In the genomic region with DNA sequence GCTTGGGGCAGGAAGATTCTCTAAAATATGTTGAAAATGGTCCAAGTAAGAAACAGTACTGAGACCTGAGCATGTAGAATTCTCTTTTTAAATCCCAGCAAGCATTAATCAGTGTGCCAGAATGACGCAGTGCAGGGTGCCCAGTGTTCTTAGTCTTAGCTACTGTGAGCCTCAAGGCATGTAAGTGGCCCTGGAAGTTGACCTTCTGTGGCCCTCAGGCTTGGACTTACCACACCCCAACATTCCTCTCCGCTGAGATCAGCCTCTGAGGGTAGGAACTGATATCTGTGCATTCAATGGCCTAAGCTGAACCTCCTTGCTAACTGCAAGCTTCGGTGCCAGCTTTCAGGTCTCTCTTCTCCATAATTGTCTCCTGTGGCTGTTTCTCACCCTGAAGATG, we compare ENCODE assay signal across 11 mouse cellular contexts.
A peak's percentile ranks its signal among the peaks of the same experiment; 100 is the strongest.
DNase-seq lines count a peak whose midpoint lies in the region; ATAC-seq and TF ChIP-seq lines count a peak whose summit lies in the region.
"Had no signal": no experiment of that assay in that cellular context is flagged by ENCODE, and none has a peak within 500 bp of the region (broad histone marks: within the 10 kb centered on the region; RNA-seq: fewer than 3 reads in every experiment).

No protein-coding gene starts in this region.

- no peak overlapping the region for H3K4me3 ChIP-seq in lung, embryonic 14.5 days (ENCODE audit: low read depth, low read length)
- no peak overlapping the region for H3K4me3 ChIP-seq in hindbrain, postnatal 0 days (ENCODE audit: low read length)
- no peak overlapping the region for H3K4me3 ChIP-seq in cerebellum, adult 2 months (replicated peaks; ENCODE audit: insufficient read depth, low read depth, low read length)

- H3K36me3 ChIP-seq in lung, embryonic 14.5 days (ENCODE audit: insufficient read depth), result no peaks in the 10 kb centered on the region
- H3K36me3 ChIP-seq in hindbrain, postnatal 0 days (ENCODE audit: insufficient read depth, low read length), result no peaks in the 10 kb centered on the region

- H3K27me3 ChIP-seq in lung, embryonic 14.5 days (ENCODE audit: insufficient read depth, low read length), result no peaks in the 10 kb centered on the region
- H3K27me3 ChIP-seq in hindbrain, postnatal 0 days (ENCODE audit: insufficient read depth, low read length), result no peaks in the 10 kb centered on the region
- H3K27me3 ChIP-seq in cerebellum, adult 2 months (ENCODE audit: control insufficient read depth, insufficient read depth, low read length), result no peaks in the 10 kb centered on the region; the same call in 1 of the 2 replicates

- no peak for TF ChIP-seq POLR2A in cerebellum, adult 2 months (IDR thresholded peaks at IDR 0.05; ENCODE audit: borderline replicate concordance, insufficient read depth, low read length)

- peak; percentile 50 for DNase-seq in embryo, embryonic 10 days (ENCODE audit: low spot score)
- DNase-seq in embryo, embryonic 9.5 days (ENCODE audit: extremely low spot score), result no peak
- DNase-seq in urinary bladder, postnatal 25 days (ENCODE audit: low spot score), result peak; percentile 15
- DNase-seq in urinary bladder, adult 2 months (ENCODE audit: low spot score), result no peak
- peak; percentile 57 for DNase-seq in lung, embryonic 14.5 days
- DNase-seq in hindbrain, postnatal 0 days (ENCODE audit: low spot score), result no peak
- no peak for DNase-seq in cerebellum, adult 2 months
- no peak for DNase-seq in frontal cortex, postnatal 14 days (ENCODE audit: low spot score in 2 of 2)
- DNase-seq: gastrocnemius, postnatal 14 days; right cerebral cortex, postnatal 4 days had no signal

- no peak for TF ChIP-seq CTCF in lung, embryonic 14.5 days (IDR thresholded peaks at IDR 0.05; ENCODE audit: low read depth)
- TF ChIP-seq CTCF in hindbrain, postnatal 0 days (IDR thresholded peaks at IDR 0.05; ENCODE audit: low read depth), result no peak
- TF ChIP-seq CTCF in cerebellum, adult 2 months (IDR thresholded peaks at IDR 0.05; ENCODE audit: borderline replicate concordance, insufficient read depth, low read depth, low read length), result no peak

- H3K9ac ChIP-seq in lung, embryonic 14.5 days, result no peak overlapping the region
- no peak overlapping the region for H3K9ac ChIP-seq in hindbrain, postnatal 0 days (replicated peaks; ENCODE audit: low read length)
- H3K9ac ChIP-seq: liver, embryonic 14.5 days had no signal

- peaks cover 28% of the 10 kb centered on the region for H3K4me1 ChIP-seq in lung, embryonic 14.5 days (ENCODE audit: insufficient read depth)
- peaks cover 14% of the 10 kb centered on the region for H3K4me1 ChIP-seq in hindbrain, postnatal 0 days (ENCODE audit: insufficient read depth, low read length)
- peaks cover 16% of the 10 kb centered on the region for H3K4me1 ChIP-seq in cerebellum, adult 2 months (ENCODE audit: control insufficient read depth, insufficient read depth, low read length)

- no peak for ATAC-seq in lung, embryonic 14.5 days (ENCODE audit: insufficient read depth)
- no peak for ATAC-seq in hindbrain, postnatal 0 days

- H3K27ac ChIP-seq in lung, embryonic 14.5 days (ENCODE audit: low read depth), result 0 out of 2 replicates have a peak overlapping the region, but pooled peaks have one; percentile 20
- no peak overlapping the region for H3K27ac ChIP-seq in hindbrain, postnatal 0 days
- H3K27ac ChIP-seq in cerebellum, adult 2 months (ENCODE audit: insufficient read depth, low read length), result no peak overlapping the region
- H3K27ac ChIP-seq: liver, embryonic 14.5 days had no signal

- WGBS in lung, embryonic 14.5 days, result 50% methylated on average over 3 of the region's 3 CpGs
- WGBS in hindbrain, postnatal 0 days, result 75% methylated on average over 3 of the region's 3 CpGs
- 86% methylated on average over 3 of the region's 3 CpGs for WGBS in cerebellum, adult 2 months

- H3K9me3 ChIP-seq in lung, embryonic 14.5 days (ENCODE audit: low read depth, low read length), result no peaks in the 10 kb centered on the region
- H3K9me3 ChIP-seq in hindbrain, postnatal 0 days (ENCODE audit: low read length), result no peaks in the 10 kb centered on the region

- H3K4me2 ChIP-seq in lung, embryonic 14.5 days, result no peak overlapping the region
- H3K4me2 ChIP-seq in hindbrain, postnatal 0 days (ENCODE audit: low read depth, low read length), result no peak overlapping the region

Comparison
In these comparisons a context has a peak if more than half of its experiments do, and no peak if none do; other contexts are left out.
1. DNase-seq: peak in embryo, embryonic 10 days (single experiment), urinary bladder, postnatal 25 days (single experiment) and lung, embryonic 14.5 days (single experiment); none in embryo, embryonic 9.5 days (single experiment), urinary bladder, adult 2 months (single experiment), hindbrain, postnatal 0 days (single experiment), cerebellum, adult 2 months (0 of 2) and frontal cortex, postnatal 14 days (0 of 2).